Mouse (Mus musculus) liver, adult 2 months (tissue): Measurements from ENCODE around the gene Papolg.

Source experiments
- CTCF ChIP-seq: fragments of 200-500 bp; IDR thresholded peaks from 2 replicates; pipeline ENCODE4 v1.5.1; 2011; ENCODE audit warnings: low read depth, low read length, control low read depth
- POLR2A ChIP-seq: fragments of 200-500 bp; IDR thresholded peaks from 2 replicates; pipeline ENCODE4 v1.6.1; 2011; ENCODE audit warnings: low read length, control low read depth; ENCODE audit not compliant: insufficient read depth; ENCODE audit errors: extremely low read depth

DNA sequence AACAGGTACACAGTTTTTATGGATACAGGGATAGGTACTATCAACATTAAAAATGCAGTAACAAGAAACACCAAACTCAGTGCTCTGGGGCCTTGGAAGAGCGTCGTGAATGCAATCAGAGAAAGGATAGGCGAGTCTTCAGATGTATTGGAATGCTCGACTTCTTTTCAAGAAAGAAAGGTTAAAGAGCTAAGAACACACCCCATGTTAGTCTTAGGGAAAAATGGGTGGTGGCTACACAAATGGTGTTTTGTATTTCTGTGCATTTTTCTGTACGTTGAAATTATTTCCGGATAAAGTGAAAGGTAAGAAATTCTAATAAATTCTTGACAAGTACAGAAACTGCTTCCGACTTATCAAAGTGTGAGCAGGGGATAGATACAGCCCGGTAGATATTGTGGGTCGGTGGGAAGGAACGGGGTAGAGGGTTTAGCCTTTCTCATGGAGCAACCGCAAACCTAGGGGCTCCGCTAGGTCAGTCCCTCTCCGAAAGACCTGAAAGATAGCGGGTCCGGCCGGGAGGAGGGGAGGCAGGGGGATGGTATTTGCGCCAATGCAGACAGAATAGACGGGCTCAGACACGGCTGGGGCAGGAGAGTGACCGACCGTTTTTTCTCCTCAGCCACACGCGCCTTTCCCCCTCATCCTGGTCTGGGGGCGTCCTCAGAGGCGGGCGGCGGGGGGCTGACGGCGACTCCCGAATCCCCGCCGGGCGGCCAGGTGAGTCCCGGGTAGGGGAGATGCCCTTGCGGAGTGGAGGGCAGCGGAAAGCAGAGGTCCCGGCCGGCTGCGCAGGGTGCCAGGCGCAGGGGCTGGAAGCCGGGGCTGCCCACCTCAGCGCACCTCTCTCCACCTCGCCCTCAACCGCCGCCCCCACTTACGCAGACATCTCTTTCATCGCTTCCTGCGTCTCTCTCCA, 653 bp downstream of the Papolg start:
- no peak for TF ChIP-seq POLR2A
- TF ChIP-seq CTCF, result no peak
